9 mouse cellular contexts compared by ENCODE assay signal in the genomic region with DNA sequence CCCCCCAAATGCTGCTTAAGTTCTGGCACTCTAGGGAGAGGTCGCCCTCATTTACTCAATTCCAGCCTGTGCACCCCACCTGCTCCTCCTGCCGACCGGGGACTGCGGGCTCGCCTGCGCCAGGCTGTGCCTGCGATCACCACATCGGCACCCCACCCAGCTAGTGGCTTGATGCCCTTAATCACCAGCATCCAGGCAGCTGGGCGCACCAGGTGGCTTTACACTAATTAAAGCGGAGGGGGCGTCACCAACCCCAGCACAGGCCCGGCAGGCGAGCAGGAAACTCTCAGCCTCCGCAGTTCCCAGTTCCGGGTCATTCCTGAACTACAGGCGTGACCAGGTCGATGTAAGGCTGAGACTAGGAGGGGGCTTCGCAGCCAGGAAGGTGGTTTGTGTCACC.
DNase-seq lines count a peak whose midpoint lies in the region; ATAC-seq lines count a peak whose summit lies in the region.
"Had no signal": no experiment of that assay in that cellular context is flagged by ENCODE, and none has a peak within 500 bp of the region (broad histone marks: within the 10 kb centered on the region; RNA-seq: fewer than 3 reads in every experiment).

No protein-coding gene starts in this region.

- H3K36me3 ChIP-seq in embryonic facial prominence, embryonic 14.5 days (ENCODE audit: control insufficient read depth, insufficient read depth, low read length): no peaks in the 10 kb centered on the region
- no peaks in the 10 kb centered on the region for H3K36me3 ChIP-seq in intestine, embryonic 16.5 days (ENCODE audit: control insufficient read depth, insufficient read depth, low read length)
- no peaks in the 10 kb centered on the region for H3K36me3 ChIP-seq in neural tube, embryonic 11.5 days (ENCODE audit: control insufficient read depth, insufficient read depth, low read length)

- DNase-seq in embryo, embryonic 11 days: peak; percentile 59
- DNase-seq in embryo, embryonic 10.5 days (ENCODE audit: low spot score): no peak
- peak; percentile 55 for DNase-seq in embryonic facial prominence, embryonic 14.5 days (ENCODE audit: low spot score)
- peak; percentile 64 for DNase-seq in neural tube, embryonic 11.5 days (ENCODE audit: low spot score)
- no peak for DNase-seq in thymus, postnatal 10 days (ENCODE audit: low spot score in 2 of 2)
- no peak for DNase-seq in lung, postnatal 25 days (ENCODE audit: low spot score)
- DNase-seq in spleen, postnatal 36 days (ENCODE audit: low spot score in 2 of 2): no peak
- DNase-seq: lung, embryonic 14.5 days had no signal

- WGBS in embryonic facial prominence, embryonic 14.5 days: 1% methylated on average over 18 of the region's 18 CpGs
- 5% methylated on average over 18 of the region's 18 CpGs for WGBS in intestine, embryonic 16.5 days
- WGBS in neural tube, embryonic 11.5 days: under 1% methylated on average over 18 of the region's 18 CpGs

- ATAC-seq in embryonic facial prominence, embryonic 14.5 days (ENCODE audit: low read depth): peak; percentile 75; the same call in 1 of the 2 replicates
- ATAC-seq in intestine, embryonic 16.5 days: peak; percentile 39; the same call in 1 of the 2 replicates
- peak; percentile 48 for ATAC-seq in neural tube, embryonic 11.5 days (ENCODE audit: insufficient read depth, low FRiP score, low TSS enrichment)

- 0 out of 2 replicates have a peak overlapping the region, but pooled peaks have one; percentile 34 for H3K9ac ChIP-seq in embryonic facial prominence, embryonic 14.5 days (ENCODE audit: low read depth, low read length)
- peak overlapping the region; percentile 36; the same call in 1 of the 2 replicates for H3K9ac ChIP-seq in intestine, embryonic 16.5 days (ENCODE audit: low read depth, low read length)
- 0 out of 2 replicates have a peak overlapping the region, but pooled peaks have one; percentile 5 for H3K9ac ChIP-seq in neural tube, embryonic 11.5 days (ENCODE audit: low read length)
- H3K9ac ChIP-seq: lung, embryonic 14.5 days had no signal

- H3K4me1 ChIP-seq in embryonic facial prominence, embryonic 14.5 days (ENCODE audit: control insufficient read depth, insufficient read depth, low read length): no peaks in the 10 kb centered on the region
- peaks cover 10% of the 10 kb centered on the region for H3K4me1 ChIP-seq in intestine, embryonic 16.5 days (ENCODE audit: control insufficient read depth, insufficient read depth, low read length)
- peaks cover 5% of the 10 kb centered on the region for H3K4me1 ChIP-seq in neural tube, embryonic 11.5 days (ENCODE audit: control insufficient read depth, insufficient read depth, low read length)

- H3K9me3 ChIP-seq in embryonic facial prominence, embryonic 14.5 days (ENCODE audit: control insufficient read depth, low read length): no peaks in the 10 kb centered on the region
- H3K9me3 ChIP-seq in intestine, embryonic 16.5 days (ENCODE audit: control insufficient read depth, low read length): no peaks in the 10 kb centered on the region
- no peaks in the 10 kb centered on the region for H3K9me3 ChIP-seq in neural tube, embryonic 11.5 days (ENCODE audit: control insufficient read depth, low read length)

- peaks cover 45% of the 10 kb centered on the region for H3K27me3 ChIP-seq in embryonic facial prominence, embryonic 14.5 days (replicated peaks; ENCODE audit: control insufficient read depth, insufficient read depth, low read length)
- H3K27me3 ChIP-seq in intestine, embryonic 16.5 days (replicated peaks; ENCODE audit: control insufficient read depth, insufficient read depth, low read length): peaks cover 20% of the 10 kb centered on the region
- peaks cover 39% of the 10 kb centered on the region for H3K27me3 ChIP-seq in neural tube, embryonic 11.5 days (ENCODE audit: control insufficient read depth, insufficient read depth, low read length)

- H3K4me3 ChIP-seq in embryonic facial prominence, embryonic 14.5 days (ENCODE audit: low read depth, low read length): peak overlapping the region; percentile 11; the same call in 1 of the 2 replicates
- H3K4me3 ChIP-seq in intestine, embryonic 16.5 days (ENCODE audit: low read length): peak overlapping the region; percentile 1; the same call in 1 of the 2 replicates
- H3K4me3 ChIP-seq in neural tube, embryonic 11.5 days (ENCODE audit: low read depth, low read length): no peak overlapping the region

- no peak overlapping the region for H3K27ac ChIP-seq in embryonic facial prominence, embryonic 14.5 days (replicated peaks; ENCODE audit: low read depth, low read length)
- H3K27ac ChIP-seq in intestine, embryonic 16.5 days (ENCODE audit: low read length): no peak overlapping the region
- no peak overlapping the region for H3K27ac ChIP-seq in neural tube, embryonic 11.5 days (ENCODE audit: low read depth, low read length)

- peak overlapping the region; percentile 38 for H3K4me2 ChIP-seq in embryonic facial prominence, embryonic 14.5 days (ENCODE audit: low read depth, low read length)
- peak overlapping the region; percentile 11; the same call in 1 of the 2 replicates for H3K4me2 ChIP-seq in intestine, embryonic 16.5 days (ENCODE audit: low read depth, low read length)
- peak overlapping the region; percentile 25 for H3K4me2 ChIP-seq in neural tube, embryonic 11.5 days (ENCODE audit: low read depth)
- H3K4me2 ChIP-seq: lung, embryonic 14.5 days had no signal

Comparison
In these comparisons a context has a peak if more than half of its experiments do, and no peak if none do; other contexts are left out.
1. DNase-seq: peak in embryo, embryonic 11 days (single experiment), embryonic facial prominence, embryonic 14.5 days (single experiment) and neural tube, embryonic 11.5 days (single experiment); none in embryo, embryonic 10.5 days (single experiment), thymus, postnatal 10 days (0 of 2), lung, postnatal 25 days (single experiment) and spleen, postnatal 36 days (0 of 2).
2. Peak in every context shown above with its lines, with median percentiles within 50 percentile points of each other: ATAC-seq, H3K4me2 ChIP-seq and H3K9ac ChIP-seq.